ENCODE assay signal across 23 mouse cellular contexts in the genomic region with DNA sequence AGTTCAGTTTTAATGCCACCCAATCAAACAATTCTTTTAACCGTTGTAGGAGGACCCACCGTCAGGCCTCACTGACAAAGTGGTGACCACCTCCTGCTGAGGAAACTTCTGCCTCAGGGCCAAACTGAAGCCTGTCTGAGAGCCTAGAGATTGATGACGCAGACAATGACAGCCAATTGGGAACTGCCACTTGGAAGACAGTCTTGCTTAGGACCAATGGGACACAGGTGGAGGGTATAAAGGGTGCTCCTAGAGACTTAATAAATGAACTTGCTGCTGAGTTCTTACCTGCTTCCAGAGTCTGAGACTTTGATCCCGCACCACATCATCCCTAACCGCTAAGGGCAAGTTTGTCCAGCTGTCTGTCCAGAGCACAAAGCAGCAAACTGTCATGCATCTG.
A peak's percentile ranks its signal among the peaks of the same experiment; 100 is the strongest.
DNase-seq lines count a peak whose midpoint lies in the region; TF ChIP-seq lines count a peak whose summit lies in the region.
"Had no signal": no experiment of that assay in that cellular context is flagged by ENCODE, and none has a peak within 500 bp of the region (broad histone marks: within the 10 kb centered on the region; RNA-seq: fewer than 3 reads in every experiment).

No protein-coding gene starts in this region.

- no peak for TF ChIP-seq EP300 in CH12.LX (IDR thresholded peaks at IDR 0.05; ENCODE audit: low read length)

- H3K27ac ChIP-seq in CH12.LX (ENCODE audit: insufficient read depth, low read depth) (no peak overlapping the region), ES-E14 (ENCODE audit: insufficient read depth, low read depth, low read length, poor library complexity, severe bottlenecking) (no peak overlapping the region)
- H3K27ac ChIP-seq: embryonic facial prominence, embryonic 13.5 days; embryonic facial prominence, embryonic 15.5 days; forebrain, embryonic 10.5 days; forebrain, embryonic 12.5 days had no signal

- H3K27me3 ChIP-seq in CH12.LX (replicated peaks), result no peaks in the 10 kb centered on the region
- H3K27me3 ChIP-seq: embryonic facial prominence, embryonic 13.5 days; embryonic facial prominence, embryonic 15.5 days had no signal

- TF ChIP-seq RAD21 in CH12.LX (IDR thresholded peaks at IDR 0.05; ENCODE audit: low read depth, low read length), result no peak

- no peaks in the 10 kb centered on the region for H3K79me2 ChIP-seq in CH12.LX (replicated peaks; ENCODE audit: control insufficient read depth, extremely low read depth, insufficient read depth, poor library complexity, severe bottlenecking)

- H3K36me3 ChIP-seq in CH12.LX (replicated peaks in 1 of 2; ENCODE audit: control insufficient read depth in 1 of 2, insufficient read depth in 1 of 2, low read length in 1 of 2), result no peaks in the 10 kb centered on the region
- no peaks in the 10 kb centered on the region for H3K36me3 ChIP-seq in ES-E14 (ENCODE audit: control insufficient read depth, insufficient read depth, low read length, poor library complexity, severe bottlenecking)
- H3K36me3 ChIP-seq: embryonic facial prominence, embryonic 13.5 days; embryonic facial prominence, embryonic 15.5 days; forebrain, embryonic 10.5 days; forebrain, embryonic 12.5 days had no signal

- no peak overlapping the region for H3K4me2 ChIP-seq in CH12.LX (ENCODE audit: insufficient read depth, low read depth, poor library complexity, severe bottlenecking)
- H3K4me2 ChIP-seq: embryonic facial prominence, embryonic 13.5 days; embryonic facial prominence, embryonic 15.5 days; forebrain, embryonic 12.5 days had no signal

- H3K4me3 ChIP-seq in CH12.LX (replicated peaks in 1 of 3; ENCODE audit: low read depth in 2 of 3, low read length in 2 of 3, poor library complexity in 1 of 3) (no peak overlapping the region), ES-E14 (ENCODE audit: insufficient read depth in 1 of 2, low read depth in 1 of 2, low read length in 2 of 2, poor library complexity in 1 of 2, severe bottlenecking in 1 of 2) (no peak overlapping the region)
- H3K4me3 ChIP-seq: embryonic facial prominence, embryonic 13.5 days; embryonic facial prominence, embryonic 15.5 days; erythroblast, embryonic 14.5 days; forebrain, embryonic 10.5 days; forebrain, embryonic 12.5 days had no signal

- H3K9me3 ChIP-seq in CH12.LX (replicated peaks; ENCODE audit: low read length) (no peaks in the 10 kb centered on the region), ES-E14 (ENCODE audit: control insufficient read depth, insufficient read depth, low read depth, low read length) (no peaks in the 10 kb centered on the region)
- H3K9me3 ChIP-seq: embryonic facial prominence, embryonic 13.5 days; embryonic facial prominence, embryonic 15.5 days; forebrain, embryonic 10.5 days had no signal

- TF ChIP-seq CTCF in CH12.LX (conservative IDR thresholded peaks at IDR 0.05 in 1 of 2, IDR thresholded peaks at IDR 0.05 in 1 of 2; ENCODE audit: low read depth in 2 of 2, low read length in 2 of 2), result no peak

- peak; percentile 36 for DNase-seq in 416B (ENCODE audit: low read depth)
- peak; percentile 46 for DNase-seq in CH12.LX (ENCODE audit: extremely low read depth)
- no peak for DNase-seq in ES-E14 (ENCODE audit: low read depth, low spot score)
- peak; percentile 43 for DNase-seq in R1 (ENCODE audit: low read depth, low spot score)
- DNase-seq in frontal cortex, postnatal 10 days (ENCODE audit: low spot score in 2 of 2), result no peak
- DNase-seq in left cerebral cortex, adult 9 months (ENCODE audit: low spot score in 2 of 2), result no peak
- no peak for DNase-seq in spleen, postnatal 10 days (ENCODE audit: low spot score in 2 of 2)
- DNase-seq in left cerebral cortex, adult 8-10 months (ENCODE audit: low spot score in 2 of 2), result no peak
- DNase-seq: adrenal gland, adult 8-10 months; adrenal gland, postnatal 14 days; adrenal gland, postnatal 36 days; B cell, adult 2 months; cerebellum, adult 11-12 months; cerebellum, adult 2 months; cerebellum, adult 9-10 months; cerebellum, postnatal 14 days; cerebellum, postnatal 36 days; embryo, embryonic 11 days had no signal

- H3K9ac ChIP-seq in CH12.LX (ENCODE audit: insufficient read depth, low read depth) (no peak overlapping the region), ES-E14 (ENCODE audit: insufficient read depth, low read depth, low read length, poor library complexity, severe bottlenecking) (no peak overlapping the region)
- H3K9ac ChIP-seq: embryonic facial prominence, embryonic 13.5 days; embryonic facial prominence, embryonic 15.5 days; forebrain, embryonic 12.5 days had no signal

- in situ Hi-C loops in CH12.LX (cut with MboI; ENCODE audit: low pct_ligation_motif_present, low pct_unique_long_range_greater_than_20kb, low sequenced_read_pairs), result no loop called here
- in situ Hi-C loops in ES-E14 (cut with MboI; ENCODE audit: low sequenced_read_pairs in 2 of 2, unreplicated experiment in 2 of 2), result no loop called here

- no peak for TF ChIP-seq POLR2A in CH12.LX (IDR thresholded peaks at IDR 0.05; ENCODE audit: low read depth, low read length)

- H3K4me1 ChIP-seq in CH12.LX (ENCODE audit: control insufficient read depth in 1 of 2, insufficient read depth in 2 of 2) (0 out of 4 replicates have a peak, but pooled peaks cover 0 to 3% of the 10 kb centered on the region in 2 experiments), ES-E14 (ENCODE audit: control insufficient read depth in 2 of 2, insufficient read depth in 2 of 2, low read length in 2 of 2, poor library complexity in 1 of 2) (no peaks in the 10 kb centered on the region)
- H3K4me1 ChIP-seq: embryonic facial prominence, embryonic 13.5 days; embryonic facial prominence, embryonic 15.5 days; forebrain, embryonic 10.5 days; forebrain, embryonic 12.5 days had no signal

- dilution Hi-C loops in CH12.LX (cut with MboI; ENCODE audit: extremely low pct_ligation_motif_present, extremely low pct_unique_long_range_greater_than_20kb, low sequenced_read_pairs), result no loop called here

TF ChIP-seq in CH12.LX, 34 proteins besides CTCF, POLR2A, EP300 and RAD21:
- TF ChIP-seq USF2 (conservative IDR thresholded peaks at IDR 0.05; ENCODE audit: low read depth, low read length) (no peak), KAT2A (IDR thresholded peaks at IDR 0.05; ENCODE audit: insufficient replicate concordance, low read length) (no peak), MAFK (IDR thresholded peaks at IDR 0.05; ENCODE audit: insufficient replicate concordance, low read length) (no peak), UBTF (IDR thresholded peaks at IDR 0.05; ENCODE audit: low read depth, low read length) (no peak), ZKSCAN1 (IDR thresholded peaks at IDR 0.05; ENCODE audit: borderline replicate concordance, low read depth, low read length) (no peak), PAX5 (IDR thresholded peaks at IDR 0.05; ENCODE audit: low read length) (no peak), TBP (conservative IDR thresholded peaks at IDR 0.05; ENCODE audit: low read depth, low read length) (0 out of 2 replicates have a peak, but pooled peaks have one; percentile 55), IRF4 (IDR thresholded peaks at IDR 0.05; ENCODE audit: low read depth, low read length) (no peak), JUN (IDR thresholded peaks at IDR 0.05; ENCODE audit: insufficient read depth, low read depth, low read length) (no peak), CHD2 (IDR thresholded peaks at IDR 0.05; ENCODE audit: low read length) (peak; percentile 89), USF1 (IDR thresholded peaks at IDR 0.05; ENCODE audit: low read depth, low read length) (no peak), ZNF384 (IDR thresholded peaks at IDR 0.05; ENCODE audit: low read depth, low read length) (no peak)
TF ChIP-seq in CH12.LX: peak in this region for 2.

TF ChIP-seq in ES-E14, 5 proteins besides CTCF, POLR2A, EP300 and RAD21:
- no peak for TF ChIP-seq ZC3H11A (IDR thresholded peaks at IDR 0.05; ENCODE audit: borderline replicate concordance, low read depth, low read length)
- TF ChIP-seq ZNF384 (IDR thresholded peaks at IDR 0.05; ENCODE audit: low read depth, low read length), result no peak
- no peak for TF ChIP-seq HCFC1 (IDR thresholded peaks at IDR 0.05; ENCODE audit: borderline replicate concordance, insufficient read depth, low read length)
- TF ChIP-seq CHD2 (IDR thresholded peaks at IDR 0.05; ENCODE audit: low read depth, low read length), result peak; percentile 77
- no peak for TF ChIP-seq MAFK (IDR thresholded peaks at IDR 0.05; ENCODE audit: insufficient read depth, low read depth, low read length)

Comparison
In these comparisons a context has a peak if more than half of its experiments do, and no peak if none do; other contexts are left out.
1. DNase-seq: peak in 416B (single experiment), CH12.LX (single experiment) and R1 (single experiment); none in ES-E14 (single experiment), frontal cortex, postnatal 10 days (0 of 2), left cerebral cortex, adult 9 months (0 of 2), spleen, postnatal 10 days (0 of 2) and left cerebral cortex, adult 8-10 months (0 of 2).